In the genomic region with DNA sequence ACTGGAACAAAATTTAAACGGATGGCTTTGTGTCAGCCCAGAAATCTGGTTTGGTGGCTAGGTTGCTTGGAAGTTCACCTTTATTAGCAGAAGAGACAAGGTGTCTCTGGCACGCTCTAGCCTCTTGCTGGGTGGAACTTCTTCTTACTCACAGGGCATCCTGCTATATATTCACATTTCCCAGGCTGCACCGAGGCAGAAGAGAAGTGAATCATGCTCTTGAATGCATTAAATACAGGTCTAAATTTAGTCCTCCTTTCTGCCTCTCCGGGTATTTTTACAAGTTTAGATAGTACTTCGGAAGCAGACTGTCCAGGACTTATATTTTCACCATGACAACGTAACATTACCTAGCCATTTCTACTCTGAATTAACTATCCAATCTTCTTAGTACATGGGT, we compare ENCODE assay signal across 17 mouse cellular contexts.
DNase-seq lines count a peak whose midpoint lies in the region; ATAC-seq and TF ChIP-seq lines count a peak whose summit lies in the region.
"Had no signal": no experiment of that assay in that cellular context is flagged by ENCODE, and none has a peak within 500 bp of the region (broad histone marks: within the 10 kb centered on the region; RNA-seq: fewer than 3 reads in every experiment).

No protein-coding gene starts in this region.

- peaks cover 2% of the 10 kb centered on the region; the same call in 1 of the 2 replicates for H3K36me3 ChIP-seq in heart, adult 2 months (ENCODE audit: control insufficient read depth, insufficient read depth, low read length)
- H3K36me3 ChIP-seq in heart, embryonic 11.5 days (ENCODE audit: control insufficient read depth, insufficient read depth, low read length) = no peaks in the 10 kb centered on the region
- H3K36me3 ChIP-seq: embryonic facial prominence, embryonic 15.5 days; forebrain, embryonic 12.5 days; G1E; limb, embryonic 12.5 days; neural tube, embryonic 13.5 days had no signal

- no peak overlapping the region for H3K4me3 ChIP-seq in heart, adult 2 months
- no peak overlapping the region for H3K4me3 ChIP-seq in heart, embryonic 11.5 days (ENCODE audit: low read depth, low read length)
- no peak overlapping the region for H3K4me3 ChIP-seq in layer of hippocampus, adult 2 months
- H3K4me3 ChIP-seq: embryonic facial prominence, embryonic 15.5 days; forebrain, embryonic 12.5 days; limb, embryonic 12.5 days; megakaryocyte, embryonic 14.5 days; neural tube, embryonic 13.5 days had no signal

- no peak for ATAC-seq in heart, embryonic 11.5 days (replicated peaks; ENCODE audit: insufficient number of reproducible peaks, low FRiP score, low TSS enrichment)
- ATAC-seq: intestine, postnatal 0 days had no signal

- H3K4me2 ChIP-seq in heart, embryonic 11.5 days = no peak overlapping the region
- H3K4me2 ChIP-seq: embryonic facial prominence, embryonic 15.5 days; forebrain, embryonic 12.5 days; limb, embryonic 12.5 days; neural tube, embryonic 13.5 days had no signal

- intact Hi-C loops in heart, adult 2 months (cut with DNase I) = loop anchor here (1.0 kb wide), 1 partner anchor 13 kb away; no protein-coding TSS in a partner anchor

- no peaks in the 10 kb centered on the region for H3K27me3 ChIP-seq in heart, adult 2 months (ENCODE audit: control insufficient read depth, insufficient read depth, low read length)
- no peaks in the 10 kb centered on the region for H3K27me3 ChIP-seq in heart, embryonic 11.5 days (ENCODE audit: control insufficient read depth, insufficient read depth, low read length)
- H3K27me3 ChIP-seq: embryonic facial prominence, embryonic 15.5 days; forebrain, embryonic 12.5 days; limb, embryonic 12.5 days; megakaryocyte, embryonic 14.5 days; neural tube, embryonic 13.5 days had no signal

- no peak for DNase-seq in heart, adult 2 months
- DNase-seq in layer of hippocampus, adult 2 months (ENCODE audit: low spot score in 2 of 2) = peak in 1 of 2 experiments; percentile 42
- no peak for DNase-seq in layer of hippocampus, postnatal 14 days (ENCODE audit: low spot score in 2 of 2)
- DNase-seq in left cerebral cortex, adult 9 months (ENCODE audit: low spot score in 2 of 2) = peak; percentile 69 to 73
- DNase-seq in right cerebral cortex, postnatal 36 days (ENCODE audit: low spot score in 2 of 2) = peak; percentile 74 to 85
- no peak for DNase-seq in spleen, postnatal 4 days (ENCODE audit: low spot score in 2 of 2)
- DNase-seq: retina, postnatal 1 day; thymus, adult 18-20 months had no signal

- TF ChIP-seq POLR2A in heart, adult 2 months (IDR thresholded peaks at IDR 0.05; ENCODE audit: insufficient read depth, low read depth, low read length) = no peak

- no peak overlapping the region for H3K9ac ChIP-seq in heart, adult 2 months (ENCODE audit: low read depth, low read length)
- H3K9ac ChIP-seq in heart, embryonic 11.5 days (ENCODE audit: low read depth, low read length) = no peak overlapping the region
- H3K9ac ChIP-seq: embryonic facial prominence, embryonic 15.5 days; forebrain, embryonic 12.5 days; limb, embryonic 12.5 days; liver, embryonic 14.5 days; neural tube, embryonic 13.5 days had no signal

- TF ChIP-seq CTCF in heart, adult 2 months (IDR thresholded peaks at IDR 0.05) = no peak
- TF ChIP-seq CTCF in layer of hippocampus, adult 2 months (conservative IDR thresholded peaks at IDR 0.05) = no peak

- TF ChIP-seq EP300 in heart, adult 2 months (IDR thresholded peaks at IDR 0.05; ENCODE audit: insufficient read depth, low read depth, low read length) = no peak

- WGBS in heart, adult 2 months = 56% methylated on average over 6 of the region's 6 CpGs
- WGBS in heart, embryonic 11.5 days (ENCODE audit: insufficient replicate concordance) = 67% methylated on average over 6 of the region's 6 CpGs

- H3K9me3 ChIP-seq in heart, embryonic 11.5 days (replicated peaks; ENCODE audit: control insufficient read depth, low read length) = no peaks in the 10 kb centered on the region
- H3K9me3 ChIP-seq: embryonic facial prominence, embryonic 15.5 days; forebrain, embryonic 12.5 days; G1E; limb, embryonic 12.5 days; megakaryocyte, embryonic 14.5 days; neural tube, embryonic 13.5 days had no signal

- H3K4me1 ChIP-seq in heart, adult 2 months (ENCODE audit: control insufficient read depth, insufficient read depth, low read length) = peaks cover 14% of the 10 kb centered on the region
- no peaks in the 10 kb centered on the region for H3K4me1 ChIP-seq in heart, embryonic 11.5 days (ENCODE audit: control insufficient read depth, insufficient read depth, low read length)
- H3K4me1 ChIP-seq: forebrain, embryonic 12.5 days; limb, embryonic 12.5 days; megakaryocyte, embryonic 14.5 days had no signal

- H3K79me2 ChIP-seq in heart, adult 2 months (replicated peaks; ENCODE audit: control insufficient read depth, insufficient read depth, low read length) = no peaks in the 10 kb centered on the region

- H3K27ac ChIP-seq in heart, adult 2 months = peak overlapping the region; percentile 70
- no peak overlapping the region for H3K27ac ChIP-seq in heart, embryonic 11.5 days (ENCODE audit: low read depth, low read length)
- peak overlapping the region; percentile 89 for H3K27ac ChIP-seq in layer of hippocampus, adult 2 months
- H3K27ac ChIP-seq: forebrain, embryonic 12.5 days; limb, embryonic 12.5 days; liver, embryonic 14.5 days had no signal

Comparison
In these comparisons a context has a peak if more than half of its experiments do, and no peak if none do; other contexts are left out.
1. DNase-seq: peak in left cerebral cortex, adult 9 months (2 of 2) and right cerebral cortex, postnatal 36 days (2 of 2); none in heart, adult 2 months (0 of 2), layer of hippocampus, postnatal 14 days (0 of 2) and spleen, postnatal 4 days (0 of 2).